In the genomic region with DNA sequence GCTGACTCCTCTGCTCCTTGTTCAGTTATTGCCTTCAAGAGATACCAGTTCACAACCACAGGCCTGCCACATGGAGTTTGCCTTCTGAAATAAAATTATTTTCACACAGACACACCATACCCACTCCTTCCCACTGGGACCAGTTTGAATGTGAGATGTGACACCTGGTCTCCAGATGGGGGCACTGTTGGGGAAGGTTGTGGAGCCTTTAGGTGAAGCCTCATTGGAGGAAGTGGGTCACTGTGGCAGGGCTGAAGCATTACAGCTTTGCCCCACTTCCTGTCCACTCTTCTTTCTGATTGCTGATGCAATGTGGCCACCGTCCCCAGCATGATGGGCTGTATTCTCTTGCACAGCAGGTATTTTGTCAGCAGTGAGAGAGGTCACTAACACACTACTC, we compare ENCODE assay signal across 9 mouse cellular contexts.
DNase-seq lines count a peak whose midpoint lies in the region; ATAC-seq and TF ChIP-seq lines count a peak whose summit lies in the region.
"Had no signal": no experiment of that assay in that cellular context is flagged by ENCODE, and none has a peak within 500 bp of the region (broad histone marks: within the 10 kb centered on the region; RNA-seq: fewer than 3 reads in every experiment).

No protein-coding gene starts in this region.

- DNase-seq in forebrain, embryonic 14.5 days (ENCODE audit: low spot score), result no peak
- DNase-seq in ovary, postnatal 36 days (ENCODE audit: low spot score), result peak; percentile 14
- DNase-seq in ovary, postnatal 14 days (ENCODE audit: low spot score), result no peak
- peak; percentile 8 for DNase-seq in liver, embryonic 13.5 days
- DNase-seq in thymus, adult 2 months, result no peak
- no peak for DNase-seq in thymus, postnatal 14 days
- no peak for DNase-seq in layer of hippocampus, postnatal 10 days (ENCODE audit: low spot score in 2 of 2)
- DNase-seq: kidney, adult 11 months had no signal

- no peak for TF ChIP-seq CTCF in thymus, adult 2 months (IDR thresholded peaks at IDR 0.05; ENCODE audit: borderline replicate concordance, control insufficient read depth, extremely low read depth, insufficient read depth, low read length, poor library complexity)

- peaks cover 7% of the 10 kb centered on the region; the same call in 1 of the 2 replicates for H3K4me1 ChIP-seq in forebrain, embryonic 15.5 days
- no peaks in the 10 kb centered on the region for H3K4me1 ChIP-seq in forebrain, embryonic 14.5 days (ENCODE audit: control insufficient read depth, insufficient read depth, low read length)
- H3K4me1 ChIP-seq in liver, embryonic 13.5 days (replicated peaks), result no peaks in the 10 kb centered on the region
- H3K4me1 ChIP-seq in thymus, adult 2 months (replicated peaks; ENCODE audit: control insufficient read depth, insufficient read depth, low read length), result no peaks in the 10 kb centered on the region

- H3K4me2 ChIP-seq in forebrain, embryonic 15.5 days (replicated peaks), result no peak overlapping the region
- no peak overlapping the region for H3K4me2 ChIP-seq in forebrain, embryonic 14.5 days (ENCODE audit: low read length)
- no peak overlapping the region for H3K4me2 ChIP-seq in liver, embryonic 13.5 days

- H3K36me3 ChIP-seq in forebrain, embryonic 15.5 days, result no peaks in the 10 kb centered on the region
- H3K36me3 ChIP-seq in forebrain, embryonic 14.5 days (ENCODE audit: control insufficient read depth, insufficient read depth, low read length), result no peaks in the 10 kb centered on the region
- H3K36me3 ChIP-seq in liver, embryonic 13.5 days, result no peaks in the 10 kb centered on the region
- H3K36me3 ChIP-seq in thymus, adult 2 months (ENCODE audit: control insufficient read depth, insufficient read depth, low read length), result no peaks in the 10 kb centered on the region

- no peak overlapping the region for H3K9ac ChIP-seq in forebrain, embryonic 15.5 days (replicated peaks)
- no peak overlapping the region for H3K9ac ChIP-seq in forebrain, embryonic 14.5 days (ENCODE audit: low read length)
- H3K9ac ChIP-seq in liver, embryonic 13.5 days, result no peak overlapping the region

- H3K27ac ChIP-seq in forebrain, embryonic 15.5 days (replicated peaks), result no peak overlapping the region
- no peak overlapping the region for H3K27ac ChIP-seq in forebrain, embryonic 14.5 days (ENCODE audit: low read depth, low read length)
- H3K27ac ChIP-seq in liver, embryonic 13.5 days, result no peak overlapping the region
- H3K27ac ChIP-seq in thymus, adult 2 months (ENCODE audit: control insufficient read depth, insufficient read depth, low read length), result no peak overlapping the region

- no peak for TF ChIP-seq POLR2A in thymus, adult 2 months (IDR thresholded peaks at IDR 0.05; ENCODE audit: control insufficient read depth, extremely low read depth, insufficient read depth, low read length, poor library complexity)

- no peaks in the 10 kb centered on the region for H3K27me3 ChIP-seq in forebrain, embryonic 15.5 days
- no peaks in the 10 kb centered on the region for H3K27me3 ChIP-seq in forebrain, embryonic 14.5 days (replicated peaks; ENCODE audit: control insufficient read depth, insufficient read depth, low read length)
- no peaks in the 10 kb centered on the region for H3K27me3 ChIP-seq in liver, embryonic 13.5 days
- no peaks in the 10 kb centered on the region for H3K27me3 ChIP-seq in thymus, adult 2 months (ENCODE audit: control insufficient read depth, insufficient read depth, low read length)

- 0 out of 2 replicates have a peak, but pooled peaks have one; percentile 26 for ATAC-seq in forebrain, embryonic 15.5 days (replicated peaks)
- ATAC-seq in forebrain, embryonic 14.5 days, result no peak
- ATAC-seq in liver, embryonic 13.5 days (ENCODE audit: low read depth), result no peak

- 48% methylated on average over 1 of the region's 1 CpGs for WGBS in forebrain, embryonic 15.5 days
- 57% methylated on average over 1 of the region's 1 CpGs for WGBS in forebrain, embryonic 14.5 days
- WGBS in liver, embryonic 13.5 days (ENCODE audit: insufficient replicate concordance), result 24% methylated on average over 1 of the region's 1 CpGs
- WGBS in thymus, adult 2 months, result 76% methylated on average over 1 of the region's 1 CpGs

- H3K4me3 ChIP-seq in forebrain, embryonic 15.5 days, result no peak overlapping the region
- no peak overlapping the region for H3K4me3 ChIP-seq in forebrain, embryonic 14.5 days (ENCODE audit: low read depth, low read length)
- H3K4me3 ChIP-seq in liver, embryonic 13.5 days (replicated peaks), result no peak overlapping the region
- no peak overlapping the region for H3K4me3 ChIP-seq in thymus, adult 2 months (ENCODE audit: control insufficient read depth, insufficient read depth, low read length)

- H3K9me3 ChIP-seq in forebrain, embryonic 15.5 days, result no peaks in the 10 kb centered on the region
- no peaks in the 10 kb centered on the region for H3K9me3 ChIP-seq in forebrain, embryonic 14.5 days (replicated peaks; ENCODE audit: control insufficient read depth, low read length)
- H3K9me3 ChIP-seq in liver, embryonic 13.5 days (replicated peaks), result no peaks in the 10 kb centered on the region

Comparison
In these comparisons a context has a peak if more than half of its experiments do, and no peak if none do; other contexts are left out.
1. DNase-seq: peak in ovary, postnatal 36 days (single experiment) and liver, embryonic 13.5 days (single experiment); none in forebrain, embryonic 14.5 days (single experiment), ovary, postnatal 14 days (single experiment), thymus, adult 2 months (single experiment), thymus, postnatal 14 days (single experiment) and layer of hippocampus, postnatal 10 days (0 of 2).